Mouse (Mus musculus): ENCODE results near the gene Mob3c. TPM values are rescaled to one million over a fixed set of nuclear protein-coding genes. Genes with fewer than 3 reads are reported as not detected.

Mob3c gene
- 11.7 and 13.5 TPM in 2 replicates for polyA plus RNA-seq (2015; fragmentation: Nextera tagmentation; extraction: Ambion mirVana)

DNA sequence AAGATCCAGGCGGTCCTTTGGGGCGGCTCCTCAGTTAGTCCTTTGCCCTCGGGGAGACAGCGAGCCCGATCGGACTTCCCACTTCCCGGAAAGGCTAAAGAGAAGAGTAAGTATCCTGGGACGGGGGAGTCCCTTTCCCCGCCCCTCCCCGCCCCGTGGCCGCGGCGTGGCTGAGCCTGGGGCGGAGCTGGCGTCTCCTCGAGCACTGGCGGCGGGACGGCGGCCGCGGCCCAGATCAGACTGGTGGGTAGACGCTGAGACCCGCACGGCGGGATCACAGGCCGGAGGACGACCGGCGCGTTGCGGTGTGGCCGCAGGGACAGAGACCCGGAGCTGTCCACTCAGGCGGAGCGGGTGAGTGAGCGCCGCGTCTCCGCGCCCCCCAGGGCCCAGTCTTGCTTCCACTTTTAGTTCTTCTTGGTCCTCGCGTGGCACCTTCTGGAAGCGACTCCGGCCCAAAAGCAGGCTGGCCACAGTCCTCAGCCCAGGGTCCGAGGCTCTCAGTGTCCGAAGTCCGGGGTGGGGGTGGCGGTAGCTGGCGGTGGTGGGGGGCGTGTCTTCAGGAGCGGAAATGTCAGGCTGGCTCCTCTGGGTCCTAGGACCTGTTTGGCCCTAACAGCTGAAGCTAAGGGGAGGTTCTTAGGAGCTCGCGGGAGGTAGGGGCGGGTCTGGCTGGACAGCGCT lies at the start of gene Mob3c:
Gene Mob3c, plus strand, starts transcription at position 205 of the 684 bp plus-strand sequence.
- peak within 1 kb of the TSS; percentile 88 for H3K9ac ChIP-seq
- H3K27ac ChIP-seq = peak within 1 kb of the TSS; percentile 92
- peak within 1 kb of the TSS; percentile 78 for H3K4me2 ChIP-seq
- peaks cover 13% of the 10 kb centered on the region; the same call in 1 of the 2 replicates for H3K36me3 ChIP-seq
- H3K4me1 ChIP-seq = peaks cover 22% of the 10 kb centered on the region
- no peaks in the 10 kb centered on the region for H3K9me3 ChIP-seq
- no peaks in the 10 kb centered on the region for H3K27me3 ChIP-seq
- WGBS = 2% methylated on average over 57 of the region's 57 CpGs
- ATAC-seq (ENCODE audit: borderline replicate concordance, extremely low read depth, low FRiP score, low TSS enrichment) = peak; percentile 94
- peak within 1 kb of the TSS; percentile 94 for H3K4me3 ChIP-seq

DNA sequence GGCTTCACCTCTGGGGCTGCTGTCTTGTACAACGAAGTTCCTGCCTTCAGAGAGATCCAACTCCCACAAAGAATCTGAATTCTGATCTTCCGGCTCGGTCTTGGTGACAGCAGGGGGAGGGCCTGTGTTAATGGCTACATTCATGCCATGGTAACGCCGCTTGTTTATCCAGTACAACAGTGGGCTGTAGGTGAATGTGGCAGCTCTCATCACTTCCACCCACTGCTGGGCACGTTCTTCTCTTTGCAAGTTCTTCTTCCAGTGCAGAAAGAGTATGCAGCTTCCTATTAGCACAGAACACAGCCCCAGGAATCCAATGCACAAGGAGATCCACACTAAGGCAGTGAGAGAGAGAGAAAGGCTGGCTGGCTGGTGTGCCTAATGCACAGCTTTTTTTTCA lies 47.6 kb upstream of the Mob3c start:
- H3K36me3 ChIP-seq = peaks cover 9% of the 10 kb centered on the region; the same call in 1 of the 2 replicates
- H3K4me1 ChIP-seq = no peaks in the 10 kb centered on the region
- no peak overlapping the region for H3K4me2 ChIP-seq
- ATAC-seq (ENCODE audit: borderline replicate concordance, extremely low read depth, low FRiP score, low TSS enrichment) = no peak
- 37% methylated on average over 6 of the region's 6 CpGs for WGBS
- H3K9me3 ChIP-seq = no peaks in the 10 kb centered on the region
- H3K4me3 ChIP-seq = no peak overlapping the region
- no peak overlapping the region for H3K27ac ChIP-seq
- no peaks in the 10 kb centered on the region for H3K27me3 ChIP-seq
- H3K9ac ChIP-seq = no peak overlapping the region

DNA sequence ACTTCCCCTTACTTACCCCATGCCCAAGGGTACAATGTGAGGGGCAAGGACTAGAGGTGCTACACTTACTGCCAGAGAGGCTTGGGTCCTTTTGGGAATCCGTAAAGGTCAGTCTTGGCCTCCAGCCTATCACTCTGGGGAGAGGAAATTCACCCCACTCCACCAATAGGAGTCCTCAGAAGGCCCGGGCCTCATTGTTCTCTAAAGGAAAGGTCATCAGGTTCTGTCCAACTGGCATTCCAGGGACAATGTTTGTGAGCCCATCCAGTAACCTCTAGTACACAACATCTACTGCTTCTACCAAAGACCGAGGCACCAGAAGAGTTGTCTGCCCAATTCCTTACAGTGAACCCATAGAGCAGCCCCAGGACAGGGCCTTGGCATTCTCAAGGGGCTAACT lies 47.0 kb upstream of the Mob3c start, which contains the start of gene Tex38:
Gene Tex38, minus strand, starts transcription at position 101 of the 400 bp plus-strand sequence.
- Histone ChIP-seq H3K4me2 (no peak within 1 kb of the TSS), H3K27me3 (no peaks in the 10 kb centered on the region), H3K9ac (no peak within 1 kb of the TSS), H3K27ac (no peak within 1 kb of the TSS), H3K9me3 (no peaks in the 10 kb centered on the region), H3K4me3 (no peak within 1 kb of the TSS), H3K36me3 (peaks cover 9% of the 10 kb centered on the region; the same call in 1 of the 2 replicates), H3K4me1 (peaks cover 5% of the 10 kb centered on the region)
- no peak for ATAC-seq (ENCODE audit: borderline replicate concordance, extremely low read depth, low FRiP score, low TSS enrichment)
- WGBS = 73% methylated on average over 3 of the region's 3 CpGs

DNA sequence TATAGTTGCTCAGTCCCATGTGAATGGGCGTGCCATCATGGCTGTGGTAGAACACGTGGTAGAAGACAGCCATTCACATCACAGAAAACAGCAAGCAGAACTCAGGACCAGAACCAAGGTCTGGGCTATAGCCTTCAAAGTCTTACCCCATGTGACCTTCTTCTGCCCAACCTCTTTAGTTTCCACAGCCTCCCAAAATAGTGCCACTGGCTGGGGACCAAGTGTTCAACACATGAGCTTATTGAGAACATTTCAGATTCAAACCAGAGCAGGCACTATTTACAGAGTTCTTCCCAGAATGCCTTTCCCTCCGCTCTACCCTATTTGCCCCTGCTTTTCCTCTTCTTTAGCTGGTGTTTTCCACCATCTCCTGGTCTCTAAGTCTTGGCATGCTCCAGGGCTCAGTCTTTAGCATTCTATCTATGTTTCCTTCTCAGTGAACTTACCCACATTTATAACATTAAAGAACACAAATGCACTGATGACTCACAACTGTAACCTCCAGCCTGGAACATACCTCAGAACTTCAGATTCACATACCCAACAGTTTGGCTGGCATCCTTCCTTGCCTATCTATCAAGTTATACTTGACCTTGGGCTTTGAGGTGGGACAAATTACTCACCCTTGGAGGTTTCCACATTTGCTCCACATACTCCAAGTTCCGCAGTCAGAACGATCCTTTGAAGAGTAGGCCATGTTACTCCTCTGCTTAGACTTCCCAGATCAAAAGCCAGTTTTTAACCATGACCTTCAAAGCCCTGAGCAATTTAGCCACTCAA lies 45.7 kb upstream of the Mob3c start:
- Histone ChIP-seq H3K27me3 (no peaks in the 10 kb centered on the region), H3K4me3 (no peak overlapping the region), H3K9ac (no peak overlapping the region), H3K4me1 (peaks cover 9% of the 10 kb centered on the region), H3K4me2 (no peak overlapping the region), H3K9me3 (no peaks in the 10 kb centered on the region), H3K27ac (no peak overlapping the region), H3K36me3 (no peaks in the 10 kb centered on the region)
- no peak for ATAC-seq (ENCODE audit: borderline replicate concordance, extremely low read depth, low FRiP score, low TSS enrichment)
- 77% methylated on average over 5 of the region's 5 CpGs for WGBS

DNA sequence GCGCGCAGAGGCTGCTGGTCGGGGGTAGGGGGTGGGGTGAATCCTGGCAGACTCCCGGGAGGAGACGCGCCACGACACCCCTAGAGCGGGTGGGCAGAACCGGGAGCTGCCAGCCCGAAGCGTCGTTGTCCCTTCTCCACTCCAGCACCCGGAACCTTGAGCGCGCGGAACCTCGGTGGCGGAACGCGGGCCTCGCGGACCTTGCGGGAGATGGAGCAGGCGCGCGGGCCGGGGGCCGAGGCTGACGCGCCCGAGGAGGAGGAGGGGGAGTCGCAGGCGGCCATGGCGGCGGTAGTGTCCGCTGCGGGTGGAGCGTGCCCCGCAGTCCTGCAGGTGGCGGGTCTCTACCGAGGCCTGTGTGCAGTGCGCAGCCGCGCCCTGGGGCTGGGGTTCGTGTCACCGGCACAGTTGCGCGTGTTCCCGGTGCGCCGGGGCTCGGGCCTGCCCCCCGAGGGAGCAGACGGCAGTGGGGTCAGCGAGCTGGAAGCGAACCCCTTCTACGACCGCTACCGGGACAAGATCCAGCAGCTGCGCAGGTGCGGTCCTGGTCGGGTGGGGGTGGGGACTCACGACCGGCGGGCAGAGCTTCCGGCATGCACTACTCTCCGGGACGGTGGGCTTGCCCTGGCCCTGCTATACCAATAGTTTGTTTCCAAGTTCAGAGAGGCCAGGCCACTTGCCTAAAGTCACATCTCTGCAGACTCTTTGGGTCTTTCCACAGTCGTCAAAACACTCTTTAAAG lies 43.0 kb upstream of the Mob3c start, which contains the start of gene Atpaf1:
Gene Atpaf1, plus strand, starts transcription at position 44 of the 742 bp plus-strand sequence.
- Histone ChIP-seq H3K27me3 (no peaks in the 10 kb centered on the region), H3K9ac (peak within 1 kb of the TSS; percentile 89), H3K9me3 (no peaks in the 10 kb centered on the region), H3K4me1 (peaks cover 9% of the 10 kb centered on the region), H3K27ac (peak within 1 kb of the TSS; percentile 63), H3K4me2 (peak within 1 kb of the TSS; percentile 89), H3K36me3 (peaks cover 12% of the 10 kb centered on the region), H3K4me3 (peak within 1 kb of the TSS; percentile 83)
- ATAC-seq (ENCODE audit: borderline replicate concordance, extremely low read depth, low FRiP score, low TSS enrichment) = peak; percentile 93
- under 1% methylated on average over 65 of the region's 69 CpGs for WGBS

DNA sequence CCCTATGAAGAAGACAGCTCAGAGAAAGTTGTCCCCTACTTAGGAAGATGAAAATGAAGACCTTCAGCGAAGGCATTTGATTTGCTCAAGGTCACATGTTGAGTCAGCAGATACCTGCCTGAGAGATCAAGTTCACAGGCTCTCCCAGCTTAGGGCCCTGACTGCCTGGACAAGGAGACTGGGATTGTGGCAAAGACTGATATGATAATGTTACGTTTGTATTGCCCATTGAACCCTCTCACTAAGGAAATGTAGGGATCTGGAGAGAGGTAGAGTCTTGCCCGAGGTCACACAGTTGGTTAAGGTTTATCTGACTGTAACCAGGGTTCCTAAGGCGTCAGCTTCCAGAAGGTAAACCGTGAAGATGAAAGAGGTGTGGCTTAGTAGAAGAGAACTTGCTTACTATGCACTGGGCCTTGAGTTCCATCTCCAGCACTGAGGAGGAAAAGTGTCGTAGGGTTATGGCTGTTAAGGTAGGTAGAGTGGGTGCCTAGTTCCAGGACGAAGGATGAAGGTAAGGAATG lies 42.3 kb upstream of the Mob3c start:
- Histone ChIP-seq H3K9me3 (no peaks in the 10 kb centered on the region), H3K4me3 (peak overlapping the region; percentile 83), H3K4me2 (peak overlapping the region; percentile 89), H3K4me1 (peaks cover 9% of the 10 kb centered on the region), H3K27me3 (no peaks in the 10 kb centered on the region), H3K9ac (peak overlapping the region; percentile 89), H3K36me3 (peaks cover 17% of the 10 kb centered on the region), H3K27ac (no peak overlapping the region)
- 34% methylated on average over 7 of the region's 7 CpGs for WGBS
- no peak for ATAC-seq (ENCODE audit: borderline replicate concordance, extremely low read depth, low FRiP score, low TSS enrichment)

DNA sequence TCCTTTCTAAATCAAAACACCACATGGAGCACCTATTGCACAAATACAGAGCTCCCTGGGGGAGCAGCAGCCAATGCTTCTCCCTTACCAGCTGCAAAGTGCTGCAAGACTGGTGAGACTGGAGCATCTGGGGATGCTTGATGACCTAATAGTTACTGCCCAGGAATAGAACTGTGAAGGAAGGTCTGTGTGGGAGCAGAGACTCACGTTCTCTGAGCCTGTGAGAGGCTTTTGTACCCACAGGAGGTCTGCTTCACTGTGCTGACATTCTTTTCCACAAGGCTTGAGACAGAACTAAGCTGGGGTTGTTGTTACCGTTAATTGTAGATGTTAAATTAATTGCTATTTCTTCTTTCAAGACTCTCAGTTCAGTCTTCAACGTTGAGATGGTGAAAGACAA lies 37.0 kb upstream of the Mob3c start:
- Histone ChIP-seq H3K4me3 (no peak overlapping the region), H3K4me2 (no peak overlapping the region), H3K9me3 (no peaks in the 10 kb centered on the region), H3K4me1 (peaks cover 5% of the 10 kb centered on the region), H3K9ac (no peak overlapping the region), H3K27me3 (no peaks in the 10 kb centered on the region), H3K27ac (no peak overlapping the region), H3K36me3 (peaks cover 31% of the 10 kb centered on the region)
- no peak for ATAC-seq (ENCODE audit: borderline replicate concordance, extremely low read depth, low FRiP score, low TSS enrichment)
- 77% methylated on average over 3 of the region's 3 CpGs for WGBS

DNA sequence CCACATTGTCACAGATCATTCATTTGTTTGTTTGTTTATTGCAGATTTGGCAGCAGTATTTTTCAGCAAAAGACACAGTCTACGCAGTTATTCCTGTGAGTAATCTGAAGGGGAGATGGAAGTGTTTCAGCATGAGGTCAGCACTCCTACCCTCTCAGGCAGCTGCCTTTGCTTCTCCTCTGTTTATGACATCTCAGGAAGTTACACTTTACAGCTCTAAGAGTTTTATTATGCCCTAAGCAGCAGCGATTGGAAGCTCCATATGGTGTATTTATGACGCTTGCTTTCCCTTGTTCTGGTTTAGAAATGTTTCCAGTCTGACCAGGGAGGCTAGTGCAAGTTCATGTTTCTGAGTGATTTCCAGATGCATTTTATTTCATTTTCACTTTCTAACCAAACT lies 32.5 kb upstream of the Mob3c start:
- no peaks in the 10 kb centered on the region for H3K4me1 ChIP-seq
- H3K4me3 ChIP-seq = no peak overlapping the region
- no peaks in the 10 kb centered on the region for H3K27me3 ChIP-seq
- H3K9me3 ChIP-seq = no peaks in the 10 kb centered on the region
- 0 out of 2 replicates have a peak overlapping the region, but pooled peaks have one; percentile 0 for H3K27ac ChIP-seq
- no peak overlapping the region for H3K4me2 ChIP-seq
- peak; percentile 75; the same call in 1 of the 2 replicates for ATAC-seq (ENCODE audit: borderline replicate concordance, extremely low read depth, low FRiP score, low TSS enrichment)
- peaks cover 42% of the 10 kb centered on the region for H3K36me3 ChIP-seq
- H3K9ac ChIP-seq = no peak overlapping the region
- 50% methylated on average over 3 of the region's 3 CpGs for WGBS

DNA sequence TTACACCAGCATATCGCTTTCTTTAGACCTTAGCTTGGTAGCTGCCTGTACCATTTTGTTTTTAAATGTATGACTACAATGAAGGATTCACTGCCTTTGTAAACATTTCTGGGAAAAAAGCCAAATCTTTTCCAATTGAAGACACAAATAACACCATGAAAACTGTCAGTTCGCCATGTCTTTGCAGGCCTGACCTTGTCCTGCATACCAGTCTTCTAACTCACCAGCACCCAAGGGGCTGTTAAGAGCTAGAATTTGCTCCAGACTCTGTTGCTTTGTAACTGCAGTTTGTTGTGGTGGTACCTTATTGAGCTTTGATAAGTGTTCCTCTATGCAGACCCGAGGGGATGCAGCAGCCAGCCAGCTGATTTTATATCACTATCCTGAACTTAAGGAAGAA lies 27.9 kb upstream of the Mob3c start:
- Histone ChIP-seq H3K4me2 (no peak overlapping the region), H3K9ac (no peak overlapping the region), H3K36me3 (peaks cover 42% of the 10 kb centered on the region), H3K27me3 (no peaks in the 10 kb centered on the region), H3K27ac (no peak overlapping the region), H3K4me1 (no peaks in the 10 kb centered on the region), H3K9me3 (no peaks in the 10 kb centered on the region), H3K4me3 (no peak overlapping the region)
- no peak for ATAC-seq (ENCODE audit: borderline replicate concordance, extremely low read depth, low FRiP score, low TSS enrichment)
- WGBS = 56% methylated on average over 3 of the region's 3 CpGs

DNA sequence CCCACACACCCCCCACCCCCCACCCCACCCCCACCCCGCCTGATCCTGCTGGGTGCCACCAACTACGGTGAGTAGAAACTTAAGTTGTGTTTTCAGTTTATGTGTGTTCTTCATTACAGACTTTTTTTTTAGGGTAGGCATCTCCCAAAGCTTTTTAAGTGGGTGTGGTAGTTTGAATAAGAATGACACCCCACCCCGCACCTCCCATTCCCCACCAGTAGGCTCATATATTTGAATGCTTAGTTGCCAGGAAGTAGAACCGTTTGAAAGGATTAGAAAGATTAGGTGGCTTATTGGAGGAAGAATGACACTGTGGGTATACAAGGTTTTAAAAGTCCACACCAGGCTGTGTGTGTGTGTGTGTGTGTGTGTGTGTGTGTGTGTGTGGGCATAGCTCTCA lies 15.6 kb upstream of the Mob3c start:
- no peak overlapping the region for H3K9ac ChIP-seq
- H3K4me2 ChIP-seq = no peak overlapping the region
- no peaks in the 10 kb centered on the region for H3K27me3 ChIP-seq
- H3K27ac ChIP-seq = no peak overlapping the region
- no peaks in the 10 kb centered on the region for H3K9me3 ChIP-seq
- H3K36me3 ChIP-seq = peaks cover 29% of the 10 kb centered on the region; the same call in 1 of the 2 replicates
- no peak overlapping the region for H3K4me3 ChIP-seq
- 92% methylated on average over 4 of the region's 4 CpGs for WGBS
- ATAC-seq (ENCODE audit: borderline replicate concordance, extremely low read depth, low FRiP score, low TSS enrichment) = no peak
- H3K4me1 ChIP-seq = no peaks in the 10 kb centered on the region

DNA sequence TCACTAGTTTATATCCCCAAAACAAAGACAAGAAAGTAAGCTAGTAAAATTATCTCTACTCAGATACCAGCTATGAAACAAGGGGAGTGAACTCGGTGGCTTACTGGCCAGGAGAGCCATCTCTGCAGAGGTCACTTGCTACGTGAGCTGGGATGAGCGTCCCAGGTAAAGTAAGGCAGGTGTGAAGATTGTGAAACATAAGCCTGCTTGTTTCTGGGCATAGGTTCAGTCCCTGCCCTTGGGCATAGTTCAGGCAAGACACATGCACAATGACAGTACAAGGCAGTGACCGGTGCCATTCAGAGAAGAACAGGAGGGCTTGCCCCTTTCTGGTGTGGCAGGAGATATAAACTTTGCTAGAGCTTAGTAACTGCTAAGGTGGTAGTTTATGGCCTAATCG lies 12.3 kb upstream of the Mob3c start:
- Histone ChIP-seq H3K4me3 (no peak overlapping the region), H3K9ac (no peak overlapping the region), H3K9me3 (no peaks in the 10 kb centered on the region), H3K27me3 (no peaks in the 10 kb centered on the region), H3K4me1 (no peaks in the 10 kb centered on the region), H3K27ac (no peak overlapping the region), H3K4me2 (no peak overlapping the region), H3K36me3 (peaks cover 25% of the 10 kb centered on the region; the same call in 1 of the 2 replicates)
- 94% methylated on average over 5 of the region's 5 CpGs for WGBS
- no peak for ATAC-seq (ENCODE audit: borderline replicate concordance, extremely low read depth, low FRiP score, low TSS enrichment)
